Mouse (Mus musculus) CD8-positive naive resting alpha-beta T cell, adult 2 months (primary cell): ENCODE measurements around the gene Tlk2.

Source experiments
- DNase-seq, 2 experiments: peaks; one replicate each; pipeline ENCODE4 v3.0.0; 2022; ENCODE audit warnings: low read depth in 2 of 2, low spot score in 2 of 2

The Tlk2 gene

GRCm38 (mm10) chr11:105161411-105161810, 17.2 kb upstream of the Tlk2 start:
- DNase-seq: no peak

- no peak for DNase-seq
Observed at GRCm38 (mm10) chr11:105164516-105165510, 13.8 kb upstream of the Tlk2 start.

GRCm38 (mm10) chr11:105166780-105167179, 11.8 kb upstream of the Tlk2 start:
- DNase-seq: no peak

- DNase-seq: no peak
Observed at GRCm38 (mm10) chr11:105179523-105179922, 916 bp downstream of the Tlk2 start.

GRCm38 (mm10) chr11:105180471-105181091, 2.0 kb downstream of the Tlk2 start:
- DNase-seq: peak; percentile 50 to 56

- DNase-seq: peak; percentile 79 to 80
Observed at GRCm38 (mm10) chr11:105181126-105181637, 2.6 kb downstream of the Tlk2 start.

- DNase-seq: peak; percentile 41 to 44
Observed at GRCm38 (mm10) chr11:105181689-105182460, 3.3 kb downstream of the Tlk2 start.

- DNase-seq: no peak
Observed at GRCm38 (mm10) chr11:105182461-105182855, 3.9 kb downstream of the Tlk2 start.

GRCm38 (mm10) chr11:105184678-105185077, 6.1 kb downstream of the Tlk2 start:
- peak in 1 of 2 experiments; percentile 19 for DNase-seq

GRCm38 (mm10) chr11:105192186-105192585, 13.6 kb downstream of the Tlk2 start:
- no peak for DNase-seq

- no peak for DNase-seq
Observed at GRCm38 (mm10) chr11:105196893-105197662, 18.5 kb downstream of the Tlk2 start.

GRCm38 (mm10) chr11:105202403-105202802, 23.8 kb downstream of the Tlk2 start:
- DNase-seq: peak in 1 of 2 experiments; percentile 32

GRCm38 (mm10) chr11:105210007-105210406, 31.4 kb downstream of the Tlk2 start:
- DNase-seq: no peak

GRCm38 (mm10) chr11:105214257-105214656, 35.6 kb downstream of the Tlk2 start:
- peak in 1 of 2 experiments; percentile 1 for DNase-seq

- no peak for DNase-seq
Observed at GRCm38 (mm10) chr11:105217771-105218170, 39.2 kb downstream of the Tlk2 start.

- no peak for DNase-seq
Observed at GRCm38 (mm10) chr11:105234501-105234900, 55.9 kb downstream of the Tlk2 start.

- DNase-seq: peak in 1 of 2 experiments; percentile 2
Observed at GRCm38 (mm10) chr11:105240991-105241390, 62.4 kb downstream of the Tlk2 start.

- no peak for DNase-seq
Observed at GRCm38 (mm10) chr11:105246369-105246768, 67.8 kb downstream of the Tlk2 start.

GRCm38 (mm10) chr11:105246785-105247184, 68.2 kb downstream of the Tlk2 start:
- DNase-seq: no peak

GRCm38 (mm10) chr11:105247321-105247720, 68.7 kb downstream of the Tlk2 start:
- no peak for DNase-seq
